Mouse (Mus musculus): Measurements from ENCODE around the gene Gpsm2.

DNA sequence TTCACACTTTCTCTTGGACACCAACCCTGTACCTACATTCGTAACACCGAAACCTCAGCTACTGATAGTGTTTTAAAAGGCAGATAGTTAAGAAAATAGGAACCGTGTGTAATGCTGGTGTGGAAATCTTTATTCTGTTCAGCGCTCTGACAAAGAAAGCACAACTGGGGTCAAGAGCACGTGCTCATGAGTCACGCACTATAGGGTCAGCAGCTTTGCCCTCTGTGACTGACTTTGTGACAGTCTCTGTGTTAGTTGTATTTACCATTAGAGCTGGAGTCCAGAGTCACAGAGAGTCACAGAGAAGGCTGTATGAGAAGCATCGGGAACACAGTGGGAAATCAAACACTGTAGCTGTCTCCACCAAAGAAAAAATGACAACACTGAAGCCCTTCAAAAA, 44.8 kb upstream of the Gpsm2 start:
- no peak for TF ChIP-seq CTCF (conservative IDR thresholded peaks at IDR 0.05; ENCODE audit: insufficient read depth, insufficient read length, low read depth, low read length)
- TF ChIP-seq POLR2A (IDR thresholded peaks at IDR 0.05; ENCODE audit: low read depth, low read length) = no peak
